Mouse (Mus musculus) C2C12 (cell line): Measurements from ENCODE around the gene Pla2g6.

Experiments
- CEBPB ChIP-seq: IDR thresholded peaks from one replicate; pipeline ENCODE4 v1.6.1; 2011; ENCODE audit warnings: low read depth, mild to moderate bottlenecking, control low read depth, moderate library complexity
- CTCF ChIP-seq: IDR thresholded peaks from one replicate; pipeline ENCODE4 v1.5.1; 2011; ENCODE audit not compliant: control insufficient read depth, insufficient read depth, insufficient read length
- MYOD1 ChIP-seq: IDR thresholded peaks from one replicate; pipeline ENCODE4 v1.6.1; 2011; ENCODE audit warnings: low read depth; ENCODE audit not compliant: control insufficient read depth, insufficient read length
- MYOG ChIP-seq: IDR thresholded peaks from one replicate; pipeline ENCODE4 v1.6.1; 2011; ENCODE audit not compliant: control insufficient read depth, insufficient read length; ENCODE audit errors: extremely low read depth
- USF1 ChIP-seq: IDR thresholded peaks from one replicate; pipeline ENCODE4 v1.6.1; 2011; ENCODE audit warnings: low read depth, mild to moderate bottlenecking, control low read depth, moderate library complexity

GRCm38 (mm10) chr15:79273020-79273419, 55.2 kb downstream of the Pla2g6 start:
- no peak for TF ChIP-seq CTCF
- no peak for TF ChIP-seq USF1
- no peak for TF ChIP-seq MYOG
- no peak for TF ChIP-seq CEBPB
- TF ChIP-seq MYOD1, result no peak
